In the genomic region with DNA sequence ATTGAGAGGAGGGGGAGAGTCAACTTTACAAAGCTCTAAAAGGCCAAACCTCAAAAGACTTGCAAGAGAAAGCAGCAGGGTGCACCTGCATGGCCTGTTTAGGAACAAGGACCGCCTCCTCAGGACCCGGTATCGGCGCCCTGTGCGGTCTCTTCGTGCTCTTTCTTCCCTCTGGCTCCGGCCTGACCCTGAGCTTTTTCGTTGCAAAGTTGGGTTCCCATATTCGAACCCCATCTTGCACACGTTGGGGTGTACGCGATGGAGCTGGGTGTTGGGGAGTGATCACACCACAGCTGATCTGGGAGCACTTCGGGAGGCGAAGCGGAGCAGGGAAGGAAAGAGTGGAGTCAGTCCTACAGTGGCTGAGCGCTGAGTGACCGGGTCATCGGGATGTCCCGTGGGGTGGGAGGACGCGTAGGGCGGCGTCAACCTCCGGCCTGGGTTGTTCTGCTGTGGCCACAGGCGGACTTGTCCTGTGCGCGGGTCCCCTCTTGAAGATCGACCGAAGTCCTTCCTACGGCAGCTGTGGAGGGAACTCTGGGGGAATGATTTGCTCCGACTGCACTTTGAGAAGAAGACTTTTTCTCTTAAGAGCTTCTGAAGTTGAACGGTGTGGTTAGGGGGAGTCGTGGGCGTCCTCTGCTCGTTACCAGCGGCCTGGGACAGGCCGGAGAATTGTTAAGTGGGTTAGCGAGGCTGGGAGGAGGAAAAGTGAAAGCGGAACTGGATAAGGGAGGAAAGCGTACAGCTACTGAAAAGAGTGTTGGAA, we compare ENCODE assay signal across 8 mouse cellular contexts. TPM values are rescaled to one million over a fixed set of nuclear protein-coding genes. Genes with fewer than 3 reads are reported as not detected.
DNase-seq lines count a peak whose midpoint lies in the region; ATAC-seq lines count a peak whose summit lies in the region.

No protein-coding gene starts in this region.

- no peaks in the 10 kb centered on the region for H3K36me3 ChIP-seq in liver, embryonic 13.5 days
- no peaks in the 10 kb centered on the region for H3K36me3 ChIP-seq in stomach, embryonic 16.5 days (ENCODE audit: control insufficient read depth, insufficient read depth, low read length)

- H3K4me1 ChIP-seq in liver, embryonic 13.5 days (replicated peaks), result peaks cover 7% of the 10 kb centered on the region
- peaks cover 5% of the 10 kb centered on the region; the same call in 1 of the 2 replicates for H3K4me1 ChIP-seq in stomach, embryonic 16.5 days (ENCODE audit: control insufficient read depth, insufficient read depth, low read length)

- peak; percentile 65 for ATAC-seq in common myeloid progenitor, adult 5-6 weeks (replicated peaks; ENCODE audit: low read depth, poor library complexity, severe bottlenecking)
- peak; percentile 71 for ATAC-seq in liver, embryonic 13.5 days (ENCODE audit: low read depth)
- ATAC-seq in monocyte, adult 5-6 weeks (replicated peaks; ENCODE audit: insufficient number of reproducible peaks, low FRiP score, low TSS enrichment, poor library complexity, severe bottlenecking), result peak; percentile 41; the same call in 1 of the 2 replicates
- ATAC-seq in stomach, embryonic 16.5 days (ENCODE audit: insufficient read depth, low FRiP score), result peak; percentile 68

- peak overlapping the region; percentile 41; the same call in 1 of the 2 replicates for H3K27ac ChIP-seq in liver, embryonic 13.5 days
- peak overlapping the region; percentile 95 for H3K27ac ChIP-seq in stomach, embryonic 16.5 days (ENCODE audit: low read length)

- DNase-seq in left cerebral cortex, postnatal 14 days (ENCODE audit: low spot score in 2 of 2), result peak; percentile 35 to 42
- DNase-seq in left cerebral cortex, adult 8-10 months (ENCODE audit: low spot score in 2 of 2), result no peak
- DNase-seq in gastrocnemius, postnatal 36 days, result peak; percentile 74 to 75
- DNase-seq in induced T-regulatory cell, adult 2 months (ENCODE audit: low read depth), result peak; percentile 71
- no peak for DNase-seq in liver, embryonic 13.5 days

- H3K27me3 ChIP-seq in liver, embryonic 13.5 days, result peaks cover 55% of the 10 kb centered on the region
- no peaks in the 10 kb centered on the region for H3K27me3 ChIP-seq in stomach, embryonic 16.5 days (ENCODE audit: control insufficient read depth, insufficient read depth, low read length)

- no peaks in the 10 kb centered on the region for H3K9me3 ChIP-seq in liver, embryonic 13.5 days (replicated peaks)
- no peaks in the 10 kb centered on the region for H3K9me3 ChIP-seq in stomach, embryonic 16.5 days (replicated peaks; ENCODE audit: control insufficient read depth, low read length)

- peak overlapping the region; percentile 67 for H3K9ac ChIP-seq in liver, embryonic 13.5 days
- H3K9ac ChIP-seq in stomach, embryonic 16.5 days (ENCODE audit: low read length), result peak overlapping the region; percentile 82

- WGBS in liver, embryonic 13.5 days (ENCODE audit: insufficient replicate concordance), result under 1% methylated on average over 40 of the region's 40 CpGs
- WGBS in stomach, embryonic 16.5 days, result 2% methylated on average over 40 of the region's 40 CpGs

- H3K4me2 ChIP-seq in liver, embryonic 13.5 days, result peak overlapping the region; percentile 79
- H3K4me2 ChIP-seq in stomach, embryonic 16.5 days (ENCODE audit: low read depth, low read length), result peak overlapping the region; percentile 92

- intact Hi-C loops in left cerebral cortex, postnatal 14 days (cut with DNase I), result loop anchor here (2.0 to 10.0 kb wide), 3 partner anchors 253 to 693 kb away; no protein-coding TSS in a partner anchor
- intact Hi-C loops in gastrocnemius, postnatal 36 days (cut with DNase I), result loop anchor here (2.0 to 5.0 kb wide), 6 partner anchors 27 to 571 kb away; a partner anchor contains a TSS

- H3K4me3 ChIP-seq in liver, embryonic 13.5 days (replicated peaks), result peak overlapping the region; percentile 63
- H3K4me3 ChIP-seq in stomach, embryonic 16.5 days (replicated peaks; ENCODE audit: low read length), result peak overlapping the region; percentile 51

RNA-seq across cellular contexts. Expression of a gene that starts 20.9 kb away (rescaled TPM):
- total RNA-seq in left cerebral cortex, postnatal 14 days (2021), result 10 to 100 TPM; 67.1 to 75.4 TPM
- 10 to 100 TPM; 55.9 to 77.3 (median 71.0) TPM for total RNA-seq in left cerebral cortex, adult 8-10 months (2022)
- total RNA-seq in common myeloid progenitor, adult 5-6 weeks (2017), result 9.4 and 23.0 TPM in 2 replicates
- total RNA-seq in gastrocnemius, postnatal 36 days (2021), result 10 to 100 TPM; 56.2 to 61.5 TPM
- polyA plus RNA-seq in liver, embryonic 13.5 days (2015; fragmentation: Nextera tagmentation; extraction: Ambion mirVana), result 3.0 and 3.8 TPM in 2 replicates
- 0.67 to 2.1 TPM (median 0.75 TPM) in 3 replicates for total RNA-seq in monocyte, adult 5-6 weeks (2017)
- polyA plus RNA-seq in stomach, embryonic 16.5 days (2015; fragmentation: Nextera tagmentation; extraction: Ambion mirVana), result 42.9 and 45.1 TPM in 2 replicates

RNA-seq across cellular contexts. Expression of a gene that starts 26.2 kb away (rescaled TPM):
- total RNA-seq in left cerebral cortex, postnatal 14 days (2021), result 1 to 10 TPM; 6.6 to 6.9 TPM
- total RNA-seq in left cerebral cortex, adult 8-10 months (2022), result 1 to 10 TPM; 5.0 to 8.3 (median 6.2) TPM
- total RNA-seq in common myeloid progenitor, adult 5-6 weeks (2017), result not detected in 2 replicates
- under 1 TPM in 1 of 2 experiments, not detected in 1; 0.26 TPM for total RNA-seq in gastrocnemius, postnatal 36 days (2021)
- polyA plus RNA-seq in liver, embryonic 13.5 days (2015; fragmentation: Nextera tagmentation; extraction: Ambion mirVana), result 0.09 TPM in 1 of 2 replicates, not detected in the other
- total RNA-seq in monocyte, adult 5-6 weeks (2017), result not detected in 3 replicates
- 2.5 and 2.6 TPM in 2 replicates for polyA plus RNA-seq in stomach, embryonic 16.5 days (2015; fragmentation: Nextera tagmentation; extraction: Ambion mirVana)

Comparison
In these comparisons a context has a peak if more than half of its experiments do, and no peak if none do; other contexts are left out.
1. DNase-seq: peak in left cerebral cortex, postnatal 14 days (2 of 2), gastrocnemius, postnatal 36 days (2 of 2) and induced T-regulatory cell, adult 2 months (single experiment); none in left cerebral cortex, adult 8-10 months (0 of 2) and liver, embryonic 13.5 days (single experiment).
2. Peak in every context shown above with its lines, with median percentiles within 50 percentile points of each other: ATAC-seq.